Mouse (Mus musculus) kidney, adult 2 months (tissue): ENCODE measurements around the gene Nme3. TPM values are rescaled to one million over a fixed set of nuclear protein-coding genes. Genes with fewer than 3 reads are reported as not detected.

ENCODE experiments used
- DNase-seq: peaks from one replicate; pipeline ENCODE4 v3.0.0; 2021
- H3K27ac ChIP-seq: fragments of 200-500 bp; 2 replicates; pipeline ENCODE4 v1.5.1; 2012; ENCODE audit warnings: low read depth, low read length, control low read depth, inconsistent platforms; ENCODE audit not compliant: insufficient read depth
- H3K27me3 ChIP-seq: fragments of 200-500 bp; replicated peaks from 2 replicates; pipeline ENCODE4 v1.6.1; 2012; ENCODE audit warnings: mild to moderate bottlenecking, moderate library complexity, low read length, inconsistent platforms; ENCODE audit not compliant: control insufficient read depth, insufficient read depth
- H3K36me3 ChIP-seq: fragments of 200-500 bp; 2 replicates; pipeline ENCODE4 v1.6.1; 2012; ENCODE audit warnings: mild to moderate bottlenecking, moderate library complexity, low read length, inconsistent platforms; ENCODE audit not compliant: control insufficient read depth, insufficient read depth
- H3K4me1 ChIP-seq: fragments of 200-500 bp; 2 replicates; pipeline ENCODE4 v1.6.1; 2011; ENCODE audit warnings: low read length; ENCODE audit not compliant: control insufficient read depth, insufficient read depth
- H3K4me3 ChIP-seq: fragments of 200-500 bp; 2 replicates; pipeline ENCODE4 v1.5.1; 2011; ENCODE audit warnings: mild to moderate bottlenecking, low read depth, low read length, control low read depth; ENCODE audit not compliant: insufficient read depth
- CTCF ChIP-seq: fragments of 200-500 bp; conservative IDR thresholded peaks from 2 replicates; pipeline ENCODE4 v1.5.1; 2011; ENCODE audit warnings: low read depth, mild to moderate bottlenecking, control low read depth, low read length, moderate library complexity, mixed read lengths; ENCODE audit not compliant: insufficient read depth, insufficient read length
- POLR2A ChIP-seq: fragments of 200-500 bp; IDR thresholded peaks from one replicate; pipeline ENCODE4 v1.6.1; 2011; ENCODE audit warnings: low read depth, low read length, control low read depth
- WGBS: fragments of 180-500 bp; shearing (Covaris S2); methylation state at CpG from one replicate; pipeline ENCODE4 v1.1.7; 2018; 5-methylcytosine and 5-hydroxymethylcytosine counted together
- polyA plus RNA-seq: library from polyadenylated mRNA; depleted of rRNA; stranded (reverse); fragments of >200 nt; gene quantifications from 2 replicates; pipeline ENCODE4 v1.2.3, GENCODE M21; 2012; rRNA removed

The Nme3 gene
- polyA plus RNA-seq = 112 and 115 TPM in 2 replicates

GRCm38 (mm10) chr17:24896241-24896992 is at the start of gene Nme3:
Gene Nme3, plus strand, starts transcription at chr17:24896500.
- DNase-seq = peak; percentile 91
- 1% methylated on average over 47 of the region's 50 CpGs for WGBS
- H3K27ac ChIP-seq = peak within 1 kb of the TSS; percentile 79

DNA sequence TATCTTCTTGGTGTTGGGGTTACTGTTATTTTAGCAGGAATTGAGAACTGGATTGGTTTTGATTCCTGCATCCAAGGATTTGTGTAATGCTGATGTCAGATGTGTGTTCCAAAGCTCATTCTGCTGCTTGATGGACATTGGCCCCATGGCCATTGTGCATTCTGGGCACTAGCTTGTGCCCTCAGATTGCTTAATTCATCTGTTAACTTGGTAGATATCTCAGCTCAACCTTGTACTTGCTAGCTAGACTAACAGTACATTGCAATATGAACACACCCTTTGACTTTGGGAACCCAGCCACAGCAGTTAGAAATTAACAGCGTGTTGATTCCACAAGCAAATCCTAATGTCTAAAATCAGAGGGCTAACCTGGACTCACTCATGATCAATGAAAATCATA is 48.9 kb upstream of the Nme3 start:
- Histone ChIP-seq H3K36me3 (no peaks in the 10 kb centered on the region), H3K4me3 (no peak overlapping the region), H3K27me3 (no peaks in the 10 kb centered on the region), H3K27ac (no peak overlapping the region), H3K4me1 (peaks cover 5% of the 10 kb centered on the region; the same call in 1 of the 2 replicates)
- 55% methylated on average over 1 of the region's 1 CpGs for WGBS
- TF ChIP-seq POLR2A (no peak), CTCF (no peak)
- peak; percentile 92 for DNase-seq

More at GRCm38 (mm10) chr17:24896241-24896992, at the start of gene Nme3:
- Histone ChIP-seq H3K4me3 (peak within 1 kb of the TSS; percentile 87), H3K36me3 (peaks cover 2% of the 10 kb centered on the region; the same call in 1 of the 2 replicates), H3K4me1 (peaks cover 9% of the 10 kb centered on the region; the same call in 1 of the 2 replicates), H3K27me3 (no peaks in the 10 kb centered on the region)
- peak; percentile 27 for TF ChIP-seq POLR2A
- 0 out of 2 replicates have a peak, but pooled peaks have one; percentile 21 for TF ChIP-seq CTCF

GRCm38 (mm10) chr17:24848600-24849031 is 47.7 kb upstream of the Nme3 start:
- TF ChIP-seq CTCF = no peak
- no peak for TF ChIP-seq POLR2A
- H3K36me3 ChIP-seq = no peaks in the 10 kb centered on the region; the same call in 1 of the 2 replicates
- H3K27ac ChIP-seq = peak overlapping the region; percentile 91
- H3K4me1 ChIP-seq = peaks cover 9% of the 10 kb centered on the region; the same call in 1 of the 2 replicates
- H3K27me3 ChIP-seq = no peaks in the 10 kb centered on the region
- peak overlapping the region; percentile 70 for H3K4me3 ChIP-seq
- peak; percentile 88 for DNase-seq

DNA sequence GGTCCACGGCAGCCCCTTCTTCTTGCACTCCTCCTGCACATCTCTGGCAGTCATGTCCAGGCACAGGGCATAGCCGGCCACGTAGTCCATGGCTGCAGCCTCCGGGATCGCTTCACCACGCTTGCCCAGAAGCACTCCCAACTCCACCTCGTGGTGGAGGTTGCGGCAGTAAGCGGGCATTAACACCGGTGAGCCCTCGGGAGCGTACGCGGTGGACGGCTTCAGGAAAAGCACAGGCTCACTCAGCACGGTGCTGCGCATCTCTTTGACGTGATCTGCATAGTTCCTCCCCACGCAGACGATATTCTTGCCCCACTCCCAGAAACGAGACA is 46.6 kb upstream of the Nme3 start:
- WGBS = 0% methylated on average over 21 of the region's 21 CpGs
- H3K4me3 ChIP-seq = peak overlapping the region; percentile 70

GRCm38 (mm10) chr17:24850065-24850772 is 46.1 kb upstream of the Nme3 start, which contains the start of gene Fahd1:
Gene Fahd1, minus strand, starts transcription at chr17:24850364.
- H3K27me3 ChIP-seq = no peaks in the 10 kb centered on the region
- no peaks in the 10 kb centered on the region; the same call in 1 of the 2 replicates for H3K36me3 ChIP-seq
- 0 out of 2 replicates have a peak, but pooled peaks have one; percentile 12 for TF ChIP-seq CTCF
- TF ChIP-seq POLR2A = peak; percentile 93
- peak; percentile 99 for DNase-seq
- H3K4me3 ChIP-seq = peak within 1 kb of the TSS; percentile 70
- H3K4me1 ChIP-seq = peaks cover 6% of the 10 kb centered on the region; the same call in 1 of the 2 replicates
- peak within 1 kb of the TSS; percentile 92 for H3K27ac ChIP-seq
- under 1% methylated on average over 58 of the region's 58 CpGs for WGBS

More for the DNA sequence above, 46.6 kb upstream of the Nme3 start:
- no peaks in the 10 kb centered on the region; the same call in 1 of the 2 replicates for H3K36me3 ChIP-seq
- H3K27ac ChIP-seq = peak overlapping the region; percentile 92
- DNase-seq = no peak
- H3K4me1 ChIP-seq = peaks cover 7% of the 10 kb centered on the region; the same call in 1 of the 2 replicates
- no peaks in the 10 kb centered on the region for H3K27me3 ChIP-seq
- no peak for TF ChIP-seq CTCF
- no peak for TF ChIP-seq POLR2A

DNA sequence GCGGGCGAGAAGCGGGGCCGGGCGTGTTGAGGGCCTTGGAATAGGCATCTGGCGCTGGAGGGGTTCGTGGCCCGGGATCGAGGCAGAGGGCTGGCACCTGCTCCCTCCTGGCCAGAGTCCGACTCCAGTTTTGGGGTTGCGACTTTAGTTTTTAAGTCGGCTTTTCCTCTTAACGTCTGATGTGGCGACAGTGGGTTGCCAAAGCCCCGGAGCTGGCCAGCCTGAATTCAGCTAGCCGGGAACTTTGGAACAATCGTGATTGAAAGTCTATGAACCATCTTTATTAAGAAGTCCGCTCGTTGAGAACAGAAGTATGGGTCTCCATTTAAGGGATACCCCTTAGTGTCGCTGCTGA is 45.5 kb upstream of the Nme3 start:
- no peak for TF ChIP-seq POLR2A
- no peak for TF ChIP-seq CTCF

More for the DNA sequence above, 45.5 kb upstream of the Nme3 start:
- under 1% methylated on average over 20 of the region's 20 CpGs for WGBS
- H3K27ac ChIP-seq = peak overlapping the region; percentile 43
- peak overlapping the region; percentile 60 for H3K4me3 ChIP-seq
- DNase-seq = no peak
- H3K27me3 ChIP-seq = no peaks in the 10 kb centered on the region
- H3K4me1 ChIP-seq = peaks cover 8% of the 10 kb centered on the region; the same call in 1 of the 2 replicates
- H3K36me3 ChIP-seq = no peaks in the 10 kb centered on the region; the same call in 1 of the 2 replicates
